Mouse (Mus musculus): Measurements from ENCODE around the gene Akap1. TPM values are rescaled to one million over a fixed set of nuclear protein-coding genes. Genes with fewer than 3 reads are reported as not detected.

Akap1 gene
- total RNA-seq (2014; rRNA removed) (37.7 and 53.6 TPM in 2 replicates), polyA plus RNA-seq (2012; rRNA removed) (58.0 and 81.5 TPM in 2 replicates)

DNA sequence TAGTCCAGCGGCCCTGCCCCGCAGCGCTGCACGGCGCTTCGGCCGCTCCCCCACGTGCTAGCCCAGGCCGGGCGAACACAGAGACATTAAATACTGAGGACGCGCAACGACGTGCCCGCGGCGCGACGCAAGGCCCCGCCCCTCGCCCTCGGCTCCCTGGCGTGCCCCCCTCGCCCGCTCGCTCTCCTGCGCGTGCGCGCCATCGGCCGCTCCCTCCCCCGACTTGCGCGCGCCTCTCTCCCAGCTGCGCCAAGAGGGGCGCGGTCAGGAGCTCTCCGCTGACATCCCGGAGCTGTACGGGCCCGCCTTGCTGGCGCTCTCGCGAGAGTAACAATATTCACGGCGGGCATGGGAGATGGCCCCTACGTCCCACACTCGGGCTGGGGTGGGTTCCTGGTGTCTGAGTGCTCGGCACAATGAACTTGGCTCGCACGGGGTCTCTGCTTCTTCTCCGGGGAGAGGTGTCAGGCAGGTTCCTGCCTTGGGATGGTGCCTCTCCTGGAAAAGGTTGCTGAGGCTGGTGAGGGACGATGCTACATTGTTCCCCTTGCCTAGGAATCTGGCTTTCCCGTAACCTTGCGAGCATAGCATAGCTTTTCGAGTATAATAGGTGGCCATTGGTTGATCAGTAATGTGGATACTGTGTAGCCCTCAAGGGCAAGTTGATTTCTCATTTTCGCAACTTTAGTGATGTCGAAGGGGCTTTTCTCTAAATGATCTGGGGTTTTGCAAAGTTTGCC lies at the start of gene Akap1:
Gene Akap1 (minus strand): TSS at position 129 of the 740 bp plus-strand sequence.
- H3K27me3 ChIP-seq (ENCODE audit: control insufficient read depth, insufficient read depth, low read length) = no peaks in the 10 kb centered on the region
- H3K27ac ChIP-seq (replicated peaks; ENCODE audit: insufficient read depth, low read depth, low read length) = peak within 1 kb of the TSS; percentile 89
- H3K36me3 ChIP-seq (ENCODE audit: control insufficient read depth, insufficient read depth, low read length) = no peaks in the 10 kb centered on the region
- TF ChIP-seq CTCF (IDR thresholded peaks at IDR 0.05; ENCODE audit: low read depth, low read length) (no peak), POLR2A (IDR thresholded peaks at IDR 0.05; ENCODE audit: extremely low read depth, insufficient read depth, low read length) (peak; percentile 67; the same call in 1 of the 2 replicates)
- peaks cover 22% of the 10 kb centered on the region for H3K79me2 ChIP-seq (ENCODE audit: control insufficient read depth, insufficient read depth, low read length)
- DNase-seq (ENCODE audit: extremely low read depth, low read depth, low spot score) = peak; percentile 77
- H3K9ac ChIP-seq (ENCODE audit: low read depth, low read length) = peak within 1 kb of the TSS; percentile 76
- H3K4me3 ChIP-seq (ENCODE audit: insufficient read depth, low read depth, low read length) = peak within 1 kb of the TSS; percentile 69
- H3K4me1 ChIP-seq (ENCODE audit: control insufficient read depth, insufficient read depth, low read length) = peaks cover 13% of the 10 kb centered on the region
- 2% methylated on average over 57 of the region's 60 CpGs for WGBS

DNA sequence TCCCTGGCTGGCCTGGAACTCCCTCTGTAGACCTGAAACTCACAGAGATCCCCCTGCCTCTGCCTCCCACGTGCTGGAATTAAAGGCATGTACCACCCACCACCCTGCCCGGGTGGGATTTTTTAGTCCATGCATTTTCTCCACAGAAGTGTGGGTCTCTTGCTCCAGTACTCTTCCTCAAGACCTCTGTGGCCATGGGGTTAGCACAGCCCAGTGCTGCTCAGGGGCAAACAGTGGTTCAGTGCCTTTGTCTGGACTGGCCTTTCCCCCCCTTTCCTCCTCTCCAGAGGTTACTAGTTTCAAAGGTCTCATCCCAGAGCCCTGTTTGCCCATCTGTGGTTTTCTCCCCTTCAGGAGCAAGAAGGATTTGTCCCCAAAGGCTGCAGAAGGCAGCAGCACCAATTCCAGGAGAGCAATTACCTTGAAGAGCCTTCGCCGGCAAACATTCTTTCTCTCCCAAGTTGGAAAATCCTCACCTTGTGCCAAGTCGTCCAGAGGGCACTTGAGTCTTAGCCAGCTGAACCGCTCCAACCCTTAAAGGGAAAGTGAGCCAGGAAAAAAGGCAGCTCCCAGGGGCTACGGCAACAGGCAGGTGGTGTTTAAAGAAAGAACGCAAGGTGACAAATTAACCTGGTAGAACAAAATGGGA lies 45.1 kb upstream of the Akap1 start:
- Histone ChIP-seq H3K79me2 (ENCODE audit: control insufficient read depth, insufficient read depth, low read length) (no peaks in the 10 kb centered on the region), H3K4me3 (ENCODE audit: insufficient read depth, low read depth, low read length) (no peak overlapping the region), H3K9ac (ENCODE audit: low read depth, low read length) (peak overlapping the region; percentile 9; the same call in 1 of the 2 replicates), H3K27ac (replicated peaks; ENCODE audit: insufficient read depth, low read depth, low read length) (peak overlapping the region; percentile 65), H3K27me3 (ENCODE audit: control insufficient read depth, insufficient read depth, low read length) (no peaks in the 10 kb centered on the region), H3K36me3 (ENCODE audit: control insufficient read depth, insufficient read depth, low read length) (no peaks in the 10 kb centered on the region), H3K4me1 (ENCODE audit: control insufficient read depth, insufficient read depth, low read length) (peaks cover 8% of the 10 kb centered on the region; the same call in 1 of the 2 replicates)
- TF ChIP-seq POLR2A (IDR thresholded peaks at IDR 0.05; ENCODE audit: extremely low read depth, insufficient read depth, low read length) = no peak
- no peak for TF ChIP-seq CTCF (IDR thresholded peaks at IDR 0.05; ENCODE audit: low read depth, low read length)
- peak; percentile 82 for DNase-seq (ENCODE audit: extremely low read depth, low read depth, low spot score)
- 38% methylated on average over 8 of the region's 8 CpGs for WGBS

DNA sequence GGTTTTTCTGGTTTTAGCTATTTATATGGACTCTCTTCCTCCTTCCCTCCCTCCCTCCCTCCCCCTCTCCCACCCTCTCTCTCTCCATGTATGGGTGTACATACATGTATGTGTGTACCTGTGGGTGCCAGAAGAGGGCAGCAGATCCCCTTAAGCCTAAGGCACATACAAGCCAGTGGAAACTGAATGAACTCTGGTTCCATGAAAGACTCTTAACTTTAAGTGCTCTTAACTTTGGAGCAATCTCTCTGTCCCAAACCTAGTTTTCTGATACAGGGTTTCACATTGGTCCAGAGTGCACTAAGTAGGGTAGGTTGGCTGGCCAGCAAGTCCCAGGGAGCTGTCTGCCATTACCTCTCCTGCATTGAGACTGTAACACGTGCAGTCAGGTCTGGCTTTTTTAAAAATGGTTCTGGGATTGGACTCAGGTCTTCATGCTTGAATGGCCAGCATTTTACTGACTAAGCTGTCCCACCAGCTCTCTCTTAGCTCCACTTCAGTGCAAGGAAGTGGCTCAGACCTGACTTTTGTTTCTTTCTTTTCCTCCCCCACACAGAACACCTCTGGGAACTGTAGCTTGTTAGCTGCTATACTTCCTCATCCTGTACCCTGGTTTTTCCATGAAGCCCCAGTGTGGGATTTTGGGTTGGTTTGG lies 44.3 kb upstream of the Akap1 start:
- H3K4me1 ChIP-seq (ENCODE audit: control insufficient read depth, insufficient read depth, low read length) = peaks cover 8% of the 10 kb centered on the region; the same call in 1 of the 2 replicates
- no peak overlapping the region for H3K9ac ChIP-seq (ENCODE audit: low read depth, low read length)
- H3K27ac ChIP-seq (replicated peaks; ENCODE audit: insufficient read depth, low read depth, low read length) = no peak overlapping the region
- H3K79me2 ChIP-seq (ENCODE audit: control insufficient read depth, insufficient read depth, low read length) = no peaks in the 10 kb centered on the region
- no peaks in the 10 kb centered on the region for H3K27me3 ChIP-seq (ENCODE audit: control insufficient read depth, insufficient read depth, low read length)
- 95% methylated on average over 1 of the region's 1 CpGs for WGBS
- H3K36me3 ChIP-seq (ENCODE audit: control insufficient read depth, insufficient read depth, low read length) = no peaks in the 10 kb centered on the region
- peak; percentile 82 for DNase-seq (ENCODE audit: extremely low read depth, low read depth, low spot score)
- no peak for TF ChIP-seq POLR2A (IDR thresholded peaks at IDR 0.05; ENCODE audit: extremely low read depth, insufficient read depth, low read length)
- peak; percentile 61 for TF ChIP-seq CTCF (IDR thresholded peaks at IDR 0.05; ENCODE audit: low read depth, low read length)
- H3K4me3 ChIP-seq (ENCODE audit: insufficient read depth, low read depth, low read length) = no peak overlapping the region

DNA sequence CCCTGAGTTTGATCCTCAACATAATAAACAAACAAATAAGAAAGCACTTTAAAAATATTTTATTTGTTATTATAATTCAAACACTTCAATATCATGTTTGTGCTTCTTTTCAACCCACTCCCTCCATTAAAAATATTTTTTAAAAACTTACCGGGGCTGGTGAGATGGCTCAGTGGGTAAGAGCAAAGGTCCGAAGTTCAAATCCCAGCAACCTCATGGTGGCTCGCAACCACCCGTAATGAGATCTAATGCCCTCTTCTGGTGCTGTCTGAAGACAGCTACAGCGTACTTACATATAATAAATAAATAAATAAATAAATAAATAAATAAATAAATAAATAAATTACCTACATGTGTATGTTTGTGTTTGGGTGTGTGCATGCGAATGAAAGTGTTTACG lies 43.5 kb upstream of the Akap1 start:
- no peak overlapping the region for H3K27ac ChIP-seq (replicated peaks; ENCODE audit: insufficient read depth, low read depth, low read length)
- H3K79me2 ChIP-seq (ENCODE audit: control insufficient read depth, insufficient read depth, low read length) = no peaks in the 10 kb centered on the region
- no peak overlapping the region for H3K9ac ChIP-seq (ENCODE audit: low read depth, low read length)
- WGBS = 92% methylated on average over 7 of the region's 7 CpGs
- no peaks in the 10 kb centered on the region for H3K36me3 ChIP-seq (ENCODE audit: control insufficient read depth, insufficient read depth, low read length)
- DNase-seq (ENCODE audit: extremely low read depth, low read depth, low spot score) = no peak
- no peak overlapping the region for H3K4me3 ChIP-seq (ENCODE audit: insufficient read depth, low read depth, low read length)
- no peak for TF ChIP-seq POLR2A (IDR thresholded peaks at IDR 0.05; ENCODE audit: extremely low read depth, insufficient read depth, low read length)
- no peak for TF ChIP-seq CTCF (IDR thresholded peaks at IDR 0.05; ENCODE audit: low read depth, low read length)
- H3K4me1 ChIP-seq (ENCODE audit: control insufficient read depth, insufficient read depth, low read length) = peaks cover 8% of the 10 kb centered on the region; the same call in 1 of the 2 replicates
- no peaks in the 10 kb centered on the region for H3K27me3 ChIP-seq (ENCODE audit: control insufficient read depth, insufficient read depth, low read length)

DNA sequence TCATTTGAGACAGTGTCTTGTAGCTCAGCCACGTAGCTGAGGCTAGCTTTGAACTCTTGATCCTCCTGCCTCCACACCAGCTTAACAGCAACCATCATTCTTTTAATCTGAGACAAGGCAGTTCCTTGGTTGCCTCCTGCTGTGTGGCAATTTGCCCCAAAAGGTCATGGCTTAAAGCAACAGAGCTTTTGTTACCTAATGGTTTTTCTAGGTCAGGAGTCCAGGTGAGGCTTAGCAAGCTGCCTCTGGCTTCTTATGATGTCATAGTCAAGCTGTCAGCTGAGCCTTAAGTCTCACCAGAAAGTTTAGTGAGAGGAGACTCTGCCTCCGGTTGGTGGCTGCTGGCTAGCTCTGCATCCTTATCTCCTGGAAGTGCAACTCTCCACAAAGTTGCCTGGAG lies 41.2 kb upstream of the Akap1 start:
- peak; percentile 66 for DNase-seq (ENCODE audit: extremely low read depth, low read depth, low spot score)
- Histone ChIP-seq H3K27me3 (ENCODE audit: control insufficient read depth, insufficient read depth, low read length) (no peaks in the 10 kb centered on the region), H3K36me3 (ENCODE audit: control insufficient read depth, insufficient read depth, low read length) (no peaks in the 10 kb centered on the region), H3K9ac (ENCODE audit: low read depth, low read length) (no peak overlapping the region), H3K4me1 (ENCODE audit: control insufficient read depth, insufficient read depth, low read length) (peaks cover 8% of the 10 kb centered on the region; the same call in 1 of the 2 replicates), H3K4me3 (ENCODE audit: insufficient read depth, low read depth, low read length) (no peak overlapping the region), H3K79me2 (ENCODE audit: control insufficient read depth, insufficient read depth, low read length) (no peaks in the 10 kb centered on the region), H3K27ac (replicated peaks; ENCODE audit: insufficient read depth, low read depth, low read length) (no peak overlapping the region)
- TF ChIP-seq CTCF (IDR thresholded peaks at IDR 0.05; ENCODE audit: low read depth, low read length) (no peak), POLR2A (IDR thresholded peaks at IDR 0.05; ENCODE audit: extremely low read depth, insufficient read depth, low read length) (no peak)
- WGBS = 61% methylated on average over 2 of the region's 2 CpGs
